Mouse (Mus musculus) myocyte (in vitro differentiated cells): Measurements from ENCODE around the gene Tbc1d5. TPM values are rescaled to one million over a fixed set of nuclear protein-coding genes. Genes with fewer than 3 reads are reported as not detected.

ENCODE experiments used
- H3K27me3 ChIP-seq: one replicate; pipeline ENCODE4 v1.6.1; 2011; ENCODE audit not compliant: control insufficient read depth, insufficient read depth, insufficient read length
- H3K36me3 ChIP-seq: one replicate; pipeline ENCODE4 v1.6.1; 2011; ENCODE audit not compliant: control insufficient read depth, insufficient read depth
- H3K4me2 ChIP-seq: one replicate; pipeline ENCODE4 v1.6.1; 2011; ENCODE audit warnings: low read depth, control low read depth
- H3K4me3 ChIP-seq: one replicate; pipeline ENCODE4 v1.5.1; 2011; ENCODE audit warnings: mild to moderate bottlenecking, control low read depth, moderate library complexity
- H3K79me2 ChIP-seq: one replicate; pipeline ENCODE4 v1.6.1; 2011; ENCODE audit not compliant: control insufficient read depth, insufficient read depth
- H3ac ChIP-seq: one replicate; pipeline ENCODE4 v1.6.1; 2011; ENCODE audit not compliant: control insufficient read depth, insufficient read length
- CEBPB ChIP-seq: IDR thresholded peaks from 2 replicates; pipeline ENCODE4 v1.6.1; 2011; ENCODE audit warnings: mild to moderate bottlenecking, moderate library complexity; ENCODE audit not compliant: poor library complexity, insufficient read depth, severe bottlenecking
- E2F4 ChIP-seq: IDR thresholded peaks from one replicate; pipeline ENCODE4 v1.6.1; 2011; ENCODE audit warnings: mild to moderate bottlenecking, control low read depth, moderate library complexity; ENCODE audit not compliant: insufficient read depth
- MAX ChIP-seq: IDR thresholded peaks from one replicate; pipeline ENCODE4 v1.6.1; 2011; ENCODE audit warnings: low read depth, mild to moderate bottlenecking, control low read depth
- MYOD1 ChIP-seq, 3 experiments: IDR thresholded peaks; one replicate each; pipeline ENCODE4 v1.6.1; 2011; ENCODE audit warnings: control low read depth in 2 of 3, low read depth in 2 of 3, mild to moderate bottlenecking in 2 of 3, moderate library complexity in 1 of 3; ENCODE audit not compliant: insufficient read length in 2 of 3, control insufficient read depth in 1 of 3
- MYOG ChIP-seq, 3 experiments: IDR thresholded peaks; one replicate each; pipeline ENCODE4 v1.6.1; 2011; ENCODE audit warnings: control low read depth in 2 of 3, low read depth in 2 of 3, mild to moderate bottlenecking in 2 of 3; ENCODE audit not compliant: insufficient read length in 2 of 3, control insufficient read depth in 1 of 3, insufficient read depth in 1 of 3
- POLR2A ChIP-seq: IDR thresholded peaks from one replicate; pipeline ENCODE4 v1.6.1; 2011; ENCODE audit warnings: low read depth, mild to moderate bottlenecking, control low read depth, moderate library complexity; ENCODE audit not compliant: insufficient read length
- POLR2AphosphoS2 ChIP-seq: IDR thresholded peaks from one replicate; pipeline ENCODE4 v1.6.1; 2011; ENCODE audit warnings: low read depth, control low read depth; ENCODE audit not compliant: insufficient read length
- REST ChIP-seq: IDR thresholded peaks from one replicate; pipeline ENCODE4 v1.6.1; 2011; ENCODE audit warnings: mild to moderate bottlenecking, control low read depth, moderate library complexity; ENCODE audit not compliant: insufficient read depth, insufficient read length
- SRF ChIP-seq: IDR thresholded peaks from one replicate; pipeline ENCODE4 v1.6.1; 2011; ENCODE audit warnings: low read depth; ENCODE audit not compliant: control insufficient read depth, insufficient read length
- TCF12 ChIP-seq: IDR thresholded peaks from one replicate; pipeline ENCODE4 v1.6.1; 2011; ENCODE audit warnings: mild to moderate bottlenecking, control low read depth; ENCODE audit not compliant: poor library complexity, insufficient read depth, severe bottlenecking
- TCF3 ChIP-seq: IDR thresholded peaks from one replicate; pipeline ENCODE4 v1.6.1; 2011; ENCODE audit warnings: low read depth, control low read depth; ENCODE audit not compliant: insufficient read length
- USF1 ChIP-seq: IDR thresholded peaks from one replicate; pipeline ENCODE4 v1.6.1; 2011; ENCODE audit warnings: low read depth, mild to moderate bottlenecking, control low read depth, moderate library complexity
- polyA plus RNA-seq: library from polyadenylated mRNA; unstranded; fragments of >200 nt; fragmentation: generic; extraction: Trizol; gene quantifications from one replicate; pipeline ENCODE4 v1.2.1, GENCODE M21; 2012; ENCODE audit warnings: missing spikeins

Tbc1d5 gene
- polyA plus RNA-seq, 1 experiment = 6.3 TPM

DNA sequence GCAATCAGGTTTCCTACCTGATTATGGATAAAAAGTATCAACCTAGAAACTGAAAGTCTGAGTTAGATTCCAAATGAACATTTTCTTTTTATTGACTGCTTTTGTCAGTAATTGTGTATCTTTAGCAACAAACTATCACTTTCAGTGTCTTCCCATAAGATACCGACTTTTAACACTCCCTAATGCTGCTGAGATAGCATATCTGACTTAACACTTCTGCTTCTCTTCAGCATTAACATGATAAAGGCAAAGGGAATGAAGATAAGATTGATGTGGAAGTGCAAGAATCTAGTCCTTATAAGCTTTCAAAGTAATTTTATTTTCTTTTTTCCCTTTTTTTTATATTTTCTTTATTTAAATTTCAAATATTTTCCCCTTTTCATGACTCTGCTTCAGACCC lies 138.3 kb downstream of the Tbc1d5 start:
- no peak overlapping the region for H3K4me3 ChIP-seq
- no peaks in the 10 kb centered on the region for H3K36me3 ChIP-seq
- no peaks in the 10 kb centered on the region for H3K27me3 ChIP-seq
- no peak overlapping the region for H3K4me2 ChIP-seq
- TF ChIP-seq MAX = no peak
- no peak for TF ChIP-seq SRF
- TF ChIP-seq USF1 = no peak
- no peaks in the 10 kb centered on the region for H3K79me2 ChIP-seq
- no peak overlapping the region for H3ac ChIP-seq

DNA sequence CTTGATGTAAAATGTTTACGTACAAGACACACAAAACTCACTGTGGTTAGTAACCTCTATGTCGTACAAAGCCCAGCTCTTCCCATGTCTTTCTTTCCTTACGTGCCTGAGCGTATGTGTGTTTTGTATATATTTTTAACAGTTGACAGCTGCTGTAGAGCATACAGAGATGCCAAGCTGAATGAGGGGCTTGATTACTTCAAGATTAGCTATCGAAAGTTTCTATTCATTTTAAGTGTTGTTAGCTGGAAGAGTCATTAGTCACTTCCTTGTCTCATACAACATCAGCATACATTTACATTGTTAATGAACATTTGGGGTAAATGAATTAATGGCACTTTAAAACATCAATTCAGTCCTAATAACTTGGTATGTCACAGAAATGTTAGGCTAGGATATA lies 155.9 kb downstream of the Tbc1d5 start:
- Histone ChIP-seq H3ac (no peak overlapping the region), H3K79me2 (no peaks in the 10 kb centered on the region), H3K36me3 (peaks cover 4% of the 10 kb centered on the region), H3K27me3 (no peaks in the 10 kb centered on the region), H3K4me2 (no peak overlapping the region), H3K4me3 (no peak overlapping the region)
- no peak for TF ChIP-seq MYOG (IDR thresholded peaks at IDR 0.05; ENCODE audit: control insufficient read depth in 1 of 3, insufficient read depth in 1 of 3, insufficient read length in 2 of 3, low read depth in 2 of 3)

DNA sequence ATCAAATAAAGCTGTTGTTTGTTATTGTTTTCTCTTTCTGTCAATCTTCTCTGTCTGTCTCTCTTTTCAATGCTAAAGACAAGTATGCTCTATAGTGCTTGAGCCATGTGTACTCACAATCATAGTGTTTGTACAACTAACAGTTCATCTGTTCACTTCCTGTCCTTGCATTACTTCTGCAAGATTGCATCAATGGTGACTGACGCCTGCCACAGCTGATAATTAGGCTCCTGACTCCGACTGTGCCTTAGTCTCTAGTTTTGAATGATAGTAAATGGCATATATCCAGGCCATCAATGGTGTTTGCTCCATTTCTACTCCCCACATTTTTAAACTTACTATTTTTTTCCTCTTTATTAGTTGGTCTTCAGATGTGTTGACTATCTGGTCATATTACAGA lies 162.8 kb downstream of the Tbc1d5 start:
- TF ChIP-seq TCF12 = no peak
- TF ChIP-seq MYOD1 (IDR thresholded peaks at IDR 0.05; ENCODE audit: control insufficient read depth in 1 of 3, insufficient read length in 2 of 3, low read depth in 2 of 3) = no peak
- no peak for TF ChIP-seq CEBPB
- no peak for TF ChIP-seq TCF3
- no peak for TF ChIP-seq REST
- no peak overlapping the region for H3ac ChIP-seq

DNA sequence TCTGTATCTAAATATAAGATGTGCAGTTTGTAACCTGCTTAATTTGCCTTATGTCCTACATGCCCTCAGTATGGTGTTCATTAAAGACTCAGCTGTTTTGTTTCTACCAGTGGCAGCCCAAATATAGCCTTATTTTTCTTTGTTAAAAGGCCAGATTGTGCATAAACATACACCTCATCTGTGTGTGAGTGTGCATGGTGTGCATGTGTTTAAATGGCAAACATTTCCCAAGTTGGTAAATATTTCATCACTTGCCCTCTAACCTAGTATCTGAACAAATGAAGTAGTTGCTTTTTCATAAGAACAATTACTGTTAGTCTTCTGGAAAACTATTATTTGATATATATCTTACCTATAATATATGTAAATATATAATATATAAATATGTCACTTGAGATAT lies 165.2 kb downstream of the Tbc1d5 start:
- no peak overlapping the region for H3ac ChIP-seq
- no peaks in the 10 kb centered on the region for H3K79me2 ChIP-seq
- no peak overlapping the region for H3K4me3 ChIP-seq

More for the DNA sequence above, 162.8 kb downstream of the Tbc1d5 start:
- Histone ChIP-seq H3K27me3 (no peaks in the 10 kb centered on the region), H3K36me3 (no peaks in the 10 kb centered on the region), H3K4me2 (no peak overlapping the region), H3K4me3 (no peak overlapping the region), H3K79me2 (no peaks in the 10 kb centered on the region)

DNA sequence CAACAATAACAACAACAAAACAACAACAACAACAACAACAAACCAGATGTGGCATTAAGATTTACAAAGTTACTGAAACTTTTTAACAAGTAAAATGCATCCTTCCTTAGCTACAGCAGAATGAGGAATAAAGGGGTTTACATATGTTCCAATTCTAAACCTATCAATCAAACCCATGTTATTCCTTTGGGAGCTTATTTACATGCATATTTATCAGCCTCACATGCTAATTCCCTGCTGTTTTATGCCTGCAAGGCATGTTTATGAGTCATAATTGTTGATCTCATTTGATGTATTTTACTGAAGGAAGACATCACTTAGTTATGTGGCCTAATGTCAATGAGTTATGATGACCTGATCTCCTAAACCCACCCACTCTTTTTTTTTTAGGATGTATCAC lies 176.0 kb downstream of the Tbc1d5 start:
- Histone ChIP-seq H3K4me2 (no peak overlapping the region), H3K4me3 (no peak overlapping the region), H3K79me2 (no peaks in the 10 kb centered on the region), H3K27me3 (no peaks in the 10 kb centered on the region), H3ac (no peak overlapping the region), H3K36me3 (no peaks in the 10 kb centered on the region)
- TF ChIP-seq TCF3 = no peak
- TF ChIP-seq MYOG (IDR thresholded peaks at IDR 0.05; ENCODE audit: control insufficient read depth in 1 of 3, insufficient read depth in 1 of 3, insufficient read length in 2 of 3, low read depth in 2 of 3) = no peak
- no peak for TF ChIP-seq E2F4
- no peak for TF ChIP-seq REST
- TF ChIP-seq MYOD1 (IDR thresholded peaks at IDR 0.05; ENCODE audit: control insufficient read depth in 1 of 3, insufficient read length in 2 of 3, low read depth in 2 of 3) = no peak
- TF ChIP-seq USF1 = no peak
- no peak for TF ChIP-seq POLR2A
- TF ChIP-seq TCF12 = no peak
- TF ChIP-seq SRF = no peak
- TF ChIP-seq POLR2AphosphoS2 = no peak
- TF ChIP-seq CEBPB = no peak
- no peak for TF ChIP-seq MAX

More for the DNA sequence above, 165.2 kb downstream of the Tbc1d5 start:
- H3K36me3 ChIP-seq = no peaks in the 10 kb centered on the region
- no peak for TF ChIP-seq REST
- TF ChIP-seq TCF3 = no peak
- TF ChIP-seq SRF = no peak
- TF ChIP-seq MAX = no peak
- no peak for TF ChIP-seq MYOG (IDR thresholded peaks at IDR 0.05; ENCODE audit: control insufficient read depth in 1 of 3, insufficient read depth in 1 of 3, insufficient read length in 2 of 3, low read depth in 2 of 3)
- no peak for TF ChIP-seq TCF12
- TF ChIP-seq E2F4 = no peak
- TF ChIP-seq USF1 = no peak
- no peak for TF ChIP-seq CEBPB
- TF ChIP-seq POLR2AphosphoS2 = no peak
- TF ChIP-seq MYOD1 (IDR thresholded peaks at IDR 0.05; ENCODE audit: control insufficient read depth in 1 of 3, insufficient read length in 2 of 3, low read depth in 2 of 3) = no peak
- no peak for TF ChIP-seq POLR2A
- no peaks in the 10 kb centered on the region for H3K27me3 ChIP-seq
- no peak overlapping the region for H3K4me2 ChIP-seq
